Mouse (Mus musculus): ENCODE measurements around the gene Rhbdd3.

Rhbdd3 gene

DNA sequence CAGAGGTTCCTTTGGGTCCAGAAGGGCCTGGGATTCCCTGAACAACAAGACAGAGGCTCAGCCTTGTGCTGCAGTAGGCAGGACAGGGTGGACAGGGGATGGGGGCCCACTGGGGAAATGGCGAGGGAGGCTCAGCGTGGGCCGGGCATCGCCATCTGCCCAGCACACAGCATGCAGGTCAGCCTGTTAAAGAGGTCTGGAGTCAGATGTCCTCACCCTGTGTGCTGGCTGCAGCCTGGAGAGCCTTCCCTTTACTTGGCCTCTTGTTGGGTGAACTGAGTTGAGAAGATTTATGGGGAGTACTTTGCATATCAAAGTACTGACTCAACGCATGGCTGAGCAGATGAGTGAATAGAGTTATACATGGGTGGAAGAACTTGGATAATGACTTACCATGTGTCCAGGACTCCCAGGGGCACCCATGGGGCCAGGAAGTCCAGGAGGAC lies 30.3 kb downstream of the Rhbdd3 start:
- no peak for DNase-seq (ENCODE audit: low read depth, low spot score)

DNA sequence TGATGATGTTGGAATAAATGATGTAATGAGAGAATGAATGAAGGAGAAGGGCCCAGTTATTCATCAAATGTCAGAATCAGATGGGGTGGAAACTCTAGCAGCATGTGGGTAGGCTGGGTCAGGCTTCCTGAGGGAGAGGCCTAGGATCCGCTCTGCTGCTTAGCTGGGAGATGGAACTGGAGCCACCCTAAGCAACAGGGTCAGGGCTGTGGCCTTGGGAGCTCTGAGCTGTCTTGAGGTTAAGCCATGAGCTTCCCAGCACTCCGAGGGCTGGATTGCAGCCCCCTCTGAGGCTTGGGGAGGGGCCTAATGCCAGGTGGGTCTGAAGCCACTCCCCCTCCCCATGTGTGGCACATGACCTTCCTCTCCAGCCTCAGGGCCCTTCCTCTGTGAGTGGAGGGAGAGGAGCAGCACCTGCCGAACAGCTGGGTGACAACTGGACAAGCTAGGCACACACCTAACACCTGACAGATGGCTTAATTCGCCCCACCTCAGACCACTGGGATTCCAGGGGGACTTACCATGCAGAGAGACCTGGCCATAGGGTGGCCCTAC lies 31.5 kb downstream of the Rhbdd3 start:
- no peak for DNase-seq (ENCODE audit: low read depth, low spot score)

DNA sequence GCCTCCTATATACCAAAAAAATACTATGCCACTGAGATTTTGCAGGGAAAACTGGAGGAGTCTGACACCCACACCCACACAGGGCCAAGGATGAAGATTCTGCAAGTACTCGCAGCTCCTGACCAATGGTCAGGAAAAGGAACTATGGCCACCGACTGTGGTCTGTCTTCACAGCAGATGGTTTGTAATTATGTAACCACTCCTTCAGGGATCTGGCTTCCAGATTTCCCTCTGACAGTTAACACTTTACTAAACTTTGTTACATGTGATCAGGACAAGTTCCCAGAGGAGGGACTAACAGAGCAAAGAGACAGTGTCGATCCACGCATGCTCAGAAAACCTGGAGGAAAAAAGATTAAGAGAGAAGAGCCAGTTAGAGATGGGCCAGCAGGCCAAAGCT lies 34.0 kb downstream of the Rhbdd3 start:
- DNase-seq (ENCODE audit: low read depth, low spot score) = no peak

DNA sequence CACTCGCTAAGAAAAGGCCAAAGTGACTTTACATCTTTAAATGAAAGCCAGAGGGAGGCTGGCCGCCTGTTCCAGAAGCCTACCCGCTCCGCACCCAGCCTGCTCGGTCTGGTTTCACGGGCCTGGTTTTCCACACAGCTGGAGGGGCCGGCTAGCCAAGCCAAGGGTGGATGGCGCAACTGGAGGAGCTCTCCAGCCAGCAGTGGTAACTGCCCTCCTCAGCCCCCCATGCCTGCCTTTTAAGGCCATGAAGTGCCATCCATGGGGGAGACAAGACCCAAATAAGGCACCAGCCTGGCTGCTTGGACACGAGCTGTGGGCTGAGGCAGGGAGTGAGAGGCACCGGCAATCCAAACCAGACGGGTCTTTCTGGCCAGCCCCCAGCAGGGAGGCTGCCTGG lies 37.2 kb downstream of the Rhbdd3 start:
- no peak for DNase-seq (ENCODE audit: low read depth, low spot score)

DNA sequence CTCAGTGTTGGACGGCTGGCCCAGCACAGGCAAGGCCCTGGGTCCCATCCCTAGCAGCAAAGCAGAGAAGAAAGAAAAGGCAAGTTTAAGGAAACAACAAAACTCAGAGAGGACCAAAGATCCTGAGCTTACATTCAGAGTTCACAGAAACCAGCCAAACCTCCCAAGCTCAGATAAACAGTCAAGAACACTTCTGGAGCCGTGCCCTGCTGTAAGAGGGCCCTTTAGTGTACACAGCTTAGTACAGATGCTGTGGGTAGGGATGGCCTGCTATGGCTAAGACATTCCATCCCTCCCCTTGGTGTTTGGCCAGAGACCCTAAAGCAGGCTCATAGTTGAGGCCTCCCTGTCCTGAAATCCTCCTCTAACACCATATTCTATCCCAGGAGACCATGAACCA lies 39.9 kb downstream of the Rhbdd3 start:
- DNase-seq (ENCODE audit: low read depth, low spot score) = no peak

DNA sequence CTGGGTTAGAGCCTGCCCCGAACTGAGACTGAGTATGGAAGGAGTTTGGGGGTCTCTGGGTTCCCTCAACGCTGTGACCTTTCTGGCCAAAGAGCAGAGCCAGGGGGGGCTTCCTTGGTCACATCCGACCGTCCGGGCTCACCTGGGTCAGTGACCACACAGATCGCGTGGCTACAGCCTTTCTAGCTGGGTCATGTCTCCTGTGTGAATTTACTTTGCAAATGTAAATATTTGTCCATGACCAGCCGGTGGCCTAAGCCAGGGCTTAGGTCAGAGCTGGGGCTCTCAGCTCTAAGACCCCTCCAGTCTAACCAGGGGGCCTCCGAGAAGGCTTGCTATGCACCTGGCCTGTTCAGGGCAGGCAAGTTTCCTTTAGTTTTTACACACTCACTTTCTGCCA lies 40.6 kb downstream of the Rhbdd3 start:
- no peak for DNase-seq (ENCODE audit: low read depth, low spot score)

DNA sequence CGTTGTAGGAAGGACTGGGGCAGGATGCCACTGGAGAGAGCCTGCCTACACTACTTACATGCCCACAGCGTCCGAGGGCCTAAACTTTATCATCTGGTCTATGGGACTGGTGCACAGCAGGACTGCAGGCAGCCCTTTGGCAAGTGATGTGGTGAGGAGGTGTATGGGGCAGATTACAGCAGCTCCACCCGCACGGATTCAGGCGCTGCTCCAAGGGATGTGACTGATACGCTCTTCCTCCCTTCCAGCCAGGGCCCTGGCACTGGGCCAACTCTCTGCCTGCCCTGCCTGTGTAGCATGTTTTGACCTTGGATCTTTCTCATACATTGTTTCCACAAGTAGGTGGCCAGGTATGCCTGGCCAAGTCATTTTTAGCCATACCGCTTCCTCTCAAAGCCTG lies 41.9 kb downstream of the Rhbdd3 start:
- no peak for DNase-seq (ENCODE audit: low read depth, low spot score)

DNA sequence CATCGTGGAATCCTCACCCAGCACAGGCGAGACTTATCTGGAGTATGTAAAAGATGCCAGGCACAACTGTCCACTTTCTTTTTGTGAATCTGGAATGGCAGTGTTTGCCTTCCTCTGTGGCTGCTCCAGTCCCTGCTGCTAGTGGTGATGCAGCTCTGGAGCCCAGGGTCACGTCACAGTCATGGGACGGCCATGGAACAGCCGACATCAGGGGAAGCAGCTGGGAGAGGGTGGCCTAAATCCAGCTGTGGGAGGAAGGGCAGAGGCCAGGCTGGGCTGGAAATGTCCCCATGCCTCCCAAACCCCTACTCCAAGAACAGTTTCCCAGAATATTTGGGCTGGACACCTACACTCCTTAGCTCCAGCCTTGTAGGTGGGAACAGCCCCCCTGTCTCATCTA lies 42.5 kb downstream of the Rhbdd3 start:
- DNase-seq (ENCODE audit: low read depth, low spot score) = no peak

DNA sequence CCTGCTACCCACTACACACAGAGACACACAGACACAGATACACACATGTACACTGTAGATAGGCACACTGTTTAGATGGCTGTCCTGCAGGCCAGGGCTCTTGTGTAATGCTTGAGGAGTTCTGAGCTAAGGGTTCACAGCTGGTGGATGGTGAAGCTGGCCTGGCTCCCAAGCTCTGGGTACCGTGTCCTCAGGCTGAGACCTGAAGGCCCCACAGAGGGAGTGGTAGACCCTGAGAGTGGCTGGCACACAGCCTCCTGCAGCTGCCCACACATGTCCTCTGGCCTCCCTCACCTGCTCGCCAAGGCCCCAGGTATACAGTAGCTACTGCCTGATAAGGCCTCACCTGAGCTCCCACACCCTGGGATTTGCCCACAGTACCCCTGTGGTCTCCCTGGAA lies 43.2 kb downstream of the Rhbdd3 start:
- no peak for DNase-seq (ENCODE audit: low read depth, low spot score)

DNA sequence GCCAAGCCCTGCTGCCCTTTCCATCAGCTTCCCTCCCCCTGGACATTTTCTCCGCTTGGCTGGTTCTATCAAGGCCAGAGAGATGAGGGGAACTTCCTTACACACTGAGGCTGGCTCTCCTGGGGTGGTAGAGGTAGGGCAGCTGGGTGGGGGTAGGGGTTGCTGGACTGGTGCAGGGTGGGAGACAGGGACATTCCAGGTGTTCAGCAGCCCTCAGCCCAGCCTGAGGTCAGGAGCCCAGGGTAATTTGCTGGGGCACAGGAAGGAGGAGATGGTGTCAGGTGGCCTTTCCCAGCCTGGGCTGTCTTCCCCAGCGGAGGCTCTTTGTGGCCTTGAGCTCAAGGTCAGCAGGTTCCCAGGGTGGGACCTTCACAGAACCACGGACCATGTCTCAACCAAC lies 46.9 kb downstream of the Rhbdd3 start:
- no peak for DNase-seq (ENCODE audit: low read depth, low spot score)

DNA sequence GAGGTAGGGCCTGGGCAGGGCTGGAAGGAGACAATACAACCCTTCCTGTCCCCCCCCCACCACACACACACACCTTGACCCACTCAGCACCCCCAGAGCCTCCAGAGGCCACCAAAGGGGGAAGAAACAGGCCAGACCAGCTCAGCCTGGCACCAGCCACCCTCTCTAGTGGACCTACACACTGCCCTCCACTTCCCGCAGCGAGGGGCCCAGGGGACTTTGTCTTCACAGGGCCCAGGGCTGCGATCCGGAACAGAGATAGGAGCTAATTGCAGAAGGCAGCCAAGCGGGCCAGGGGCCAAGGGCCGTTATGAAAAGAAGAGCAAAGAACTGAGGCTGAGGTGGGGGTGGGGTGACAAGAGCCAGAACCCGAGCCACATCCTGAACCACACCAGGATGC lies 50.5 kb downstream of the Rhbdd3 start:
- no peak for DNase-seq (ENCODE audit: low read depth, low spot score)

DNA sequence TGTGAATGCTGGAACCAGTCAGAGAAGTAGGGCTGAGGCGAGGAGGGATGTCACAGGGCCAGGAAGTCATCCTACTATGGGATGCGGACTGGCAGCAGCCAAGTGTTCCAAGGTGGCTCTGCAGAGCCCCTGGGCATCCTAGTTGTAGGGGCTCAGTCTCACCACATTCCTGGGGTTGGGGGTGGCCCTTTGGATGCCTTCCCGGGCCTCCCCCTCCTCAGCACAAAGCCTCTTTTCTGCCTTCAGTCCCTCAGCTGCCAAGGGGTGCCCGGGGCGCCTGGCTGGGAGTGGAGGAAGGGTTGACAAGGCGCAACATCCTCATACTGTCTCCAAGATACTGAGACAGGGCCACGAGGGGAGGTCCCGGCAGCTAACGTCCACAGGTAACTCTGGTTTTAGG lies 51.2 kb downstream of the Rhbdd3 start:
- DNase-seq (ENCODE audit: low read depth, low spot score) = no peak

DNA sequence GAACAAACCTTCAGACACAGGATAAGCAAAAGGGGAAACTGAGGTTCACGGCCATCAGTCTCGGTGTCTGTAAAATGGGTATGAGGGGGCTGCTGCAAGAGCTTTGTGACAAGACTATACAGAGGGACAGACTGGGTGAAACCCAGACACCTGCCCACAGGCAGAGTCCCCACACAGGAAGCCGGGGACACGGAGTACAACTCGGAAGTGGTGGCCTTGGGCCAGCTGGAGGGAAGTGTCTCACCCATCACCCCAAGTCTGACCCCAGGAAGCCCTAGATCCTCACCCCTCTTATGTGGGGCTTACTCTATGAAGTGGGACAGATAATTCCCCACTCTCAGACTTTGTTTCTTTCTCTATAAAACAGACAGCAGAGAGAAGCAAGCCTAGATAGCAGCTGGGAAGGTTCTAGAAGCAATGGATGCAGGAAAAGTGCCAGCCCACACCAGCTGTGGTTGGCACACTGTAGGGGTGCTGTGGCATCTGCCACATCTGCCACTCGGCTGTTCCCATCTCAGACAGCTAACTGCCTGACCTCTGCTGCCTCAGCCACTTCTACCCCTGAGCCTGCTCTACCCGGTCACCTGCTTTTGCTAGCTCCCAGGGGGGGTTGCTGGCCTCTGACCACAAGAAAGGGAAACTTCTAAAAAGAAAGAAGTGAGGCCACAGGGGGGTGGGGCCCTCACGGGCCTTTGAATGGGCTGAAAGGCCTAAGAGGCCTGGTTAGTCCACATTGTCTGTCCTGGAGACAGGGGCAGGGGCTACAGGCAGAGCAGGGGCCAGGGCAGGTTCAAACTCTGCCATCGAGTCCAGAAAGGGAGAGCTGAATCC lies 51.9 kb downstream of the Rhbdd3 start:
- no peak for DNase-seq (ENCODE audit: low read depth, low spot score)

DNA sequence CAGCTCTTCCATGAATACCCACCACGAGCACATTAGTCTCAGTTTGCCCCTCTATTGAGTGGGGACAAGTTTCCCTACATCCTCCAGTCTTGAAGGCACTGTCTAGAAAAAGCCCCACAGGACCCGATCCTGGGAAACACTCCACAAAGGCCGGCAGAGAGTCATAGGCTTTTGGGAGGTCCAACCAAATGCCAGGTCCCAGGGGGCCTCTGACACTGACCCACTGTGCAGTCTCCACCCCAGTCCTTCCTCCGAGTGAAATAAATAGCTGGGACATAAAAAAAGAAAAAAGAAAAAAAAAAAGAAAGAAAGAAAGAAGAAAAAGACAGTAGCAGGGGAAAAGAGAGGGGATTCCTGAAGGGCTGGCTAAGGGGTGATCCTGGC lies 52.5 kb downstream of the Rhbdd3 start:
- DNase-seq (ENCODE audit: low read depth, low spot score) = no peak

DNA sequence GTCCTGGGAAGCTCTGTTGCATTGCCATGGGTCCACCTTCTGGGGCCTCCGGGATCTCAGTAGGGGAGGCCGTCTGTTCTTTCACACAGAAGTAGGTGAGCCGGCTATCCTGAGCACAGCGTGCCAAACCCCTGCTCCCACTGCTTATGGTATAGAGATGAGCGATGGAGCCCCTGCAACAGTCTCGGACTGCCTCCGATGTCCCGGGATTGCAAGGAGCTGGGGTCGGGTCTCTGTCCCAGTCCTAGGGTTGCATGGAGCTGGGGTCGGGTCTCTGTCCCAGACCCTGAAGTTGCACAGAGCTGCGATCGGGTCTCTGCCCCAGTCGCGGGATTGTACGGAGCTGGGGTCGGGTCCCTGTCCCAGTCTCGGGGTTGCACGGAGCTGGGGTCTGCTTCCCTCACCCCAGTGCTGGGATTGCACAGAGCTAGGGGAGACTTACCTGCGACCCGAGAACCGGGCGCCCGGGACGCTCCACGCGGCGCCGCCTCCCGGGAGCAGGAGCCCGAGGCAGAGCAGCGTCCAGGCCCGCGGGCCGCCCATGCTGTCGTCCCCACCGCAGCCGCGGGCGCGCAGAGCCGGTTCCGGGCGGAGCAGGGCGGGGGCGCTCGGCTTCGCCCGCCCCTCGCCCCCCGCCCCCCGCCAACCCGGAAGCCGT lies 53.1 kb downstream of the Rhbdd3 start, which contains the start of gene Emid1:
Gene Emid1, minus strand, starts transcription at position 578 of the 658 bp plus-strand sequence.
- no peak for DNase-seq (ENCODE audit: low read depth, low spot score)

DNA sequence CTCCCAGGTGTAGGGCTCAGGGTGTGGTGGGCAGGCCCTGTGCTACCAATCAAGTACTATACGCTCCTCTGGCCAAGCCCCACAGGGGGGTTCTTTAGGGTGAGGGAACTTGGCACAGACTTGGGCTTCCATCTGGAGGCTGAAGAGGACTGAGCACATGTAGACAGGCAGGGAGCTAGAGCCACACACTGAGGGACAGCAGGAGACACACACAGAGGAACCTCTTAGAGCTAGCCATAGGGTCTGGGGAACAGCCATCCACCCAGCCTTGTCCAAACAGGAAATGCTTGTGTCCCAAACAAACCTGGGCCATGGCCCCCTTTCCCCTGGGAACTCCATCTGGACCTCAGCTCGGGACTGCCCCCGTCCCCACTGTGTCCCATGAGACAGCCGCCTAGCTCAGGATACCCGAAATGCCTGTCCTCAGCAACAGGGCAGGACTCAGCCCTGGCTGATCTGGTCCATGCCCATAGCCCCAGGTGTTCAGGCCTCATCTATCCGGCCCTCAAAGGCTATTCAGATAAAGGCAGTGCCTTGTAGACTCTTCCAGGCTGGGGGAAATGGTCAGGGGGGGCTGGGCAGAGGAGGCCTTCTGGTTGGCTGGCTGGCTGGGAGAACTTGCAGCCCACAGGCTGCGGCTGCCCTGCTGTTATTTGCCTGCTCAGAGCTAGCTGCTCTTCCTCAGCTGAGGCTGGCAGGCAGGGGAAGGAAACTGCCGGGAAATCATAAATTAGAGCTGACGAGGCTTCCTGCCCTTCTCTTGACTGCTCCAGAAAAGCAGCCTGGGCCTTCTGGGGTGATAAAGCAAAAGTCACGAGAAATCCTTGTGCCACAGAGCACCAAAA lies 56.5 kb downstream of the Rhbdd3 start:
- DNase-seq (ENCODE audit: low read depth, low spot score) = no peak

Data from c-Kit-negative CD71-positive TER-119-positive erythroid progenitor cells, embryonic 14.5 days (primary cell).